Mouse (Mus musculus): ENCODE data around the gene Rpl3. TPM values are rescaled to one million over a fixed set of nuclear protein-coding genes. Genes with fewer than 3 reads are reported as not detected.

Rpl3 gene
- polyA plus RNA-seq, 1 experiment from 2014 or later, result 601 TPM

DNA sequence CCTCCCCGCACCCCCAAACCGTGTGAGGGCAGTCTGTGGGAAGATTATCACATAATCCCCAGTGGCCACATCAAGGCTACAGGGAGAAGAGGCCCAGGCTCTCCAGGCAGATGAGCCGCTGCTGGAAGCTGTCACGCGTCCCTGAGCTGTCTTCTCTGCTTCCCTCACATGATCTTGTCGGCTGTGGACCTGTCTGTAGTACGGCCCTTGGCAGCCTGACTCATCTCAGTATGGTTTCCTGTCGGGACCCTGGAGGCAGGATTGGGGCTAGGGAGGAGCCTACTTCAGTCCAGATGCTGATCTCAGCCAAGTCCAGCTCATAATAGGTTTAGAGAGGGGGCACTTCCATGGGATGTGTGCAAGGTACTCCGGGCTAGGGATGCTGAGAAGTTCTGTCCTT, 7.1 kb upstream of the Rpl3 start:
- no peak for ATAC-seq (ENCODE audit: insufficient number of reproducible peaks, low FRiP score)
- Histone ChIP-seq H3K4me1 (replicated peaks) (peaks cover 24% of the 10 kb centered on the region), H3K4me3 (no peak overlapping the region), H3K27ac (ENCODE audit: poor library complexity, severe bottlenecking) (no peak overlapping the region), H3K36me3 (no peaks in the 10 kb centered on the region), H3K9ac (no peak overlapping the region), H3K27me3 (replicated peaks) (peaks cover 24% of the 10 kb centered on the region), H3K9me3 (replicated peaks) (no peaks in the 10 kb centered on the region), H3K4me2 (no peak overlapping the region)
- 16% methylated on average over 9 of the region's 9 CpGs for WGBS

GRCm38 (mm10) chr15:80097999-80098461, 6.4 kb upstream of the Rpl3 start:
- peak overlapping the region; percentile 37; the same call in 1 of the 2 replicates for H3K4me2 ChIP-seq
- no peak overlapping the region for H3K4me3 ChIP-seq
- H3K4me1 ChIP-seq (replicated peaks), result peaks cover 24% of the 10 kb centered on the region
- no peaks in the 10 kb centered on the region for H3K36me3 ChIP-seq
- H3K9me3 ChIP-seq (replicated peaks), result no peaks in the 10 kb centered on the region
- H3K9ac ChIP-seq, result no peak overlapping the region
- peaks cover 30% of the 10 kb centered on the region for H3K27me3 ChIP-seq (replicated peaks)
- 23% methylated on average over 8 of the region's 8 CpGs for WGBS
- no peak overlapping the region for H3K27ac ChIP-seq (ENCODE audit: poor library complexity, severe bottlenecking)
- peak; percentile 54; the same call in 1 of the 2 replicates for ATAC-seq (ENCODE audit: insufficient number of reproducible peaks, low FRiP score)

DNA sequence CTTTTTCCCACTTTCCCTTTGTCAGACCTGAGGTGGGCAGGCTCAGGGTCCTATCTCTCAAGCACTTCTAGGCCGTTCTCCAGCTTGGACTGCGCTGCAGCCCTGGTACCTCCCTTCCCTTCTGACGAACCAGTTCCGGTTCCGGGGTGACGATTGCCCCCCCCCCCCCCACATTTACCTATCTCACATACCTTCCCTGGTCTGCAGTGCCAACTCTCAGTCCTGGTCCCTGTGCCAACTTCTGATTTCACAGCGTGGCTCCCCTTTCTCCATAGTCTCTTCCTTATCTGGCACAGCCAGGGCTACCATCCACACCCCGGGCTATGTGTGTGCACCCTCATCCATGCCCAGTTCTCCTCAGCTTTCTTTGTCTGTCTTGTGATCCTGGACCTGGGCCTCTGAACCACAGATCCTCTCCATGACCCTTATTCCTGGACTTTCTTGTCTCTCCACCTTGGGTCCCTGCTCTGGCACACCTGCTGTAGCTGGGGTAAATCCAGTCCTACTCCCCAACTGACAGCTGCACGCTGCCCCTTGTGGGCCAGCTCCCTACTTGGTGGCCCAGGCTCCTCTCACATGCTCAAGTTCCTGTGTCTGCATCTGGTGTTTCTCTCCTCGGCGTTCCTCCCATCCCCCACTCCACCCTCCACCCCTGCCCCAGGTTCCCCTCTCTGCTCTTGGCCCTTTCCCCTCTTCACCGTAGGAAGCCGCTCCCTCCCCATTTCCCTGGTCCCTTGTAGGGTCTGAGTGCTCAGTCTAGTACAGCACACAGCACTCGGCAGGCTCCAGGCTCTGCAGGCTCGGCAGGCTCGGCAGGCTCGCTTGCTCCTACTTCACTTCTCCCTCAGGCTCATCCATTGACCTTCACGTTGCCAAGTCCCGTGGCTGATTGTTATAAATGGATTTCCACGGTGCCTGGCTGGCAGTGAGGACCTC, 5.5 kb upstream of the Rpl3 start:
- H3K9ac ChIP-seq, result no peak overlapping the region
- 17% methylated on average over 16 of the region's 20 CpGs for WGBS
- H3K4me3 ChIP-seq, result no peak overlapping the region
- no peaks in the 10 kb centered on the region for H3K9me3 ChIP-seq (replicated peaks)
- no peaks in the 10 kb centered on the region for H3K36me3 ChIP-seq
- peak; percentile 49 for ATAC-seq (ENCODE audit: insufficient number of reproducible peaks, low FRiP score)
- H3K4me2 ChIP-seq, result peak overlapping the region; percentile 37; the same call in 1 of the 2 replicates
- no peak overlapping the region for H3K27ac ChIP-seq (ENCODE audit: poor library complexity, severe bottlenecking)
- H3K4me1 ChIP-seq (replicated peaks), result peaks cover 24% of the 10 kb centered on the region
- peaks cover 38% of the 10 kb centered on the region for H3K27me3 ChIP-seq (replicated peaks)

DNA sequence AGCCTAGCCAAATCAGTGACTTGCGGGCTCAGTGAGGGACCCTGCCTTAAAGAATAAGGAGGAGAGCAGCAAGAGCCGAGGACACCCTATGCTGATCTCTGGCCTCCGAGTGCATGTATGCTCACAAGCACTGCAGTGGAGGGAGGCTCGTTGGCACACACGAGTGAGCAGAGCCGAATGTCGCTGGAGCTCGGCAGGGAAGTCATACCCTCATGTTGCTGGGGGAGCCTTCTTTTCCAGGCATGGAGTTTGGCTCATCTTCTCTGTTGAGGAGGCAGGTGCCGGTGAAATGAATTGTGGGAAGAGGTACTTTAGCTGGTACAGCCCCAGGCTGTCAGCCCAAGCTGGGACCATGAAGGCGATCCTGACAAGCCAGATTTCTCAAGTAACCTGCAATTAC, 4.7 kb upstream of the Rpl3 start:
- H3K27me3 ChIP-seq (replicated peaks), result peaks cover 47% of the 10 kb centered on the region
- H3K27ac ChIP-seq (ENCODE audit: poor library complexity, severe bottlenecking), result no peak overlapping the region

DNA sequence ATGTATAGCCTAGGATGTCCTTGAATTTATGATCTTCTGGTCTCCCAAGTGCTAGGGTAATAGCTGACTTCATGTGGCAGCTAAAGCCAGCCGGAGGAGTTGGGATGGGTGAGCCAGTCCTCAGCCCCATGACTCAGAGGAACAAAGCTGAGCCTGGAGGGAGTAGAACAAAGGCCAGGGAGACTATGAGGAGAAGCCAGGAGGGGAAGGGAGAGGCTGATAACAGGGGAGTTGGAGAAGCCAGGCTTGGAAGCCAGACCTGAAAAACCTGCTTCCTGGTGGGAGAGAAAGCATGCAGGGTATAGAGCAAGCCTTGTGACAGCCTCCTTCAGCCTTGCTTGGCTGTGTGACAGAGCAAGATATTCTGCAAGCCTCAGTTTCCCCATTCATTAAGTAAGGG, 3.9 kb upstream of the Rpl3 start:
- Histone ChIP-seq H3K36me3 (no peaks in the 10 kb centered on the region), H3K9ac (no peak overlapping the region), H3K27ac (ENCODE audit: poor library complexity, severe bottlenecking) (no peak overlapping the region), H3K9me3 (replicated peaks) (no peaks in the 10 kb centered on the region), H3K4me1 (replicated peaks) (peaks cover 33% of the 10 kb centered on the region), H3K4me3 (no peak overlapping the region), H3K4me2 (no peak overlapping the region), H3K27me3 (replicated peaks) (peaks cover 46% of the 10 kb centered on the region)
- 58% methylated on average over 1 of the region's 1 CpGs for WGBS
- no peak for ATAC-seq (ENCODE audit: insufficient number of reproducible peaks, low FRiP score)

More for the DNA sequence above, 4.7 kb upstream of the Rpl3 start:
- no peak for ATAC-seq (ENCODE audit: insufficient number of reproducible peaks, low FRiP score)
- Histone ChIP-seq H3K4me1 (replicated peaks) (peaks cover 30% of the 10 kb centered on the region), H3K4me2 (no peak overlapping the region), H3K9ac (no peak overlapping the region), H3K36me3 (no peaks in the 10 kb centered on the region), H3K4me3 (no peak overlapping the region), H3K9me3 (replicated peaks) (no peaks in the 10 kb centered on the region)
- 73% methylated on average over 10 of the region's 10 CpGs for WGBS

DNA sequence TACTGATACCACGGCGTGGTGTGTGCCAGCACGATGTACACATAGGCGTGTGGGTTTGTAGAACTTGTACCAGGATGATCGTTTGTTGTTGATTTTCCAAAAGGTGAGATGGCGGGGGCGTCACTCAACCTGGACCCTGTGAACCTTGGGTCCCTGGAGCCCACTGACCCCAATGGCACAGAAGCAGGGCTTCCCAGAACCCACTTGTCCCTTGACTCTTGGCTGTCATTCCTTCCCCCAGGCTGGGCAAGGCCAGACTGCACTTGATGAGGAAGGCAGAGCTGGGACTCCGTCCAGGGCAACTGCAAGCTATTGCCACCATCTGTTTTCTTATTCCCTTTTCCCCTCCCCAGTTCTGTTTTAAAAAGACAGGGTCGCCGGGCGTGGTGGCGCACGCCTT, 2.5 kb upstream of the Rpl3 start:
- ATAC-seq (ENCODE audit: insufficient number of reproducible peaks, low FRiP score), result no peak
- no peak overlapping the region for H3K4me3 ChIP-seq
- 91% methylated on average over 13 of the region's 13 CpGs for WGBS
- no peaks in the 10 kb centered on the region for H3K36me3 ChIP-seq
- H3K9me3 ChIP-seq (replicated peaks), result no peaks in the 10 kb centered on the region
- peaks cover 34% of the 10 kb centered on the region for H3K4me1 ChIP-seq (replicated peaks)
- H3K9ac ChIP-seq, result no peak overlapping the region
- H3K4me2 ChIP-seq, result no peak overlapping the region
- H3K27me3 ChIP-seq (replicated peaks), result peaks cover 43% of the 10 kb centered on the region
- no peak overlapping the region for H3K27ac ChIP-seq (ENCODE audit: poor library complexity, severe bottlenecking)

DNA sequence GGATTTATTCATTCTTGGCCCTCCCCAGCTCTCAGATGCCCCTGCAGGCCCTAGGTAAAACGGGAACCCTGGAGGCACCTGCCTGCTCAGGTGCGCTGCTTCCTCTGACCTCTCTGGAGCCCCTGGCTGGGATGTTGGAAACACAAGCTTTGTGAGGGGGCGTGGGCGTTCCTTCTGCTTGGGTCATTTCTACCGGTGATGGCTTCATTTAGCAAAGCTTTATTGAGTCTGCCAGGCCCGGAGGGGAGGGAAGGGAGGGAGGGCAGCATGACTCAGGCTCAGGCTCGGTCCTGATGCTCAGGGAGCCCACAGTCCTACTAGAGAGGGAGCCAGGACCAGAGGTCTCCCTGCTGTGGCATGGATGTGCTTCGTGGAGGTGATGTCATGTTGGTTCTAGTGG, 931 bp upstream of the Rpl3 start:
- Histone ChIP-seq H3K27me3 (replicated peaks) (peaks cover 45% of the 10 kb centered on the region), H3K4me2 (no peak overlapping the region)
- WGBS, result 22% methylated on average over 8 of the region's 8 CpGs

DNA sequence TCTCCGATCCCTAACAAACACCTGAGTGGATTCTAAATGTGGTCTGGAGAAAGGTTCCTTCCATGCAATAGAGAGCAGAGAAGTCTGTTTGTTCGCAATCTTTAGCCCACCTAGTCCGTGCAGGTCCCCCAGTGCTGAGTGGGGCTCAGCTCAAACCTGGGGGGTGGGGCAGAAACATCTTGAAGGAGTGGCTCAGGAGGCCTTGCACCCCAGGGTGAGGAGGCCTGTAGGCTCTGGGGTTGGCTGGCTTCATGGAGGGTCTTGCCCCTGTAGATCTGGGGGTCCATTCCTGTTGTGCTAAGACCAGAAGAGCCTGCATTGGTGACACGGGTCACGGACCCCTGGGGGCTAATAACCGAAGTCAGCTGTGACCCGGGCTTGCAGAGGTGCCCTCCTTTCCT, 373 bp upstream of the Rpl3 start:
- Histone ChIP-seq H3K4me3 (peak overlapping the region; percentile 82), H3K36me3 (no peaks in the 10 kb centered on the region), H3K9me3 (replicated peaks) (no peaks in the 10 kb centered on the region), H3K9ac (peak overlapping the region; percentile 82; the same call in 1 of the 2 replicates), H3K27me3 (replicated peaks) (peaks cover 45% of the 10 kb centered on the region), H3K27ac (ENCODE audit: poor library complexity, severe bottlenecking) (no peak overlapping the region), H3K4me2 (peak overlapping the region; percentile 96), H3K4me1 (replicated peaks) (peaks cover 13% of the 10 kb centered on the region)
- ATAC-seq (ENCODE audit: insufficient number of reproducible peaks, low FRiP score), result no peak
- WGBS, result 29% methylated on average over 7 of the region's 7 CpGs

More for the DNA sequence above, 931 bp upstream of the Rpl3 start:
- H3K4me1 ChIP-seq (replicated peaks), result peaks cover 19% of the 10 kb centered on the region
- H3K36me3 ChIP-seq, result no peaks in the 10 kb centered on the region
- no peak overlapping the region for H3K27ac ChIP-seq (ENCODE audit: poor library complexity, severe bottlenecking)
- H3K9ac ChIP-seq, result no peak overlapping the region
- ATAC-seq (ENCODE audit: insufficient number of reproducible peaks, low FRiP score), result no peak
- no peak overlapping the region for H3K4me3 ChIP-seq
- H3K9me3 ChIP-seq (replicated peaks), result no peaks in the 10 kb centered on the region

GRCm38 (mm10) chr15:80090741-80091120, 937 bp downstream of the Rpl3 start:
- Histone ChIP-seq H3K4me2 (peak overlapping the region; percentile 96), H3K27me3 (replicated peaks) (peaks cover 38% of the 10 kb centered on the region), H3K9me3 (replicated peaks) (no peaks in the 10 kb centered on the region), H3K4me1 (replicated peaks) (peaks cover 10% of the 10 kb centered on the region; the same call in 1 of the 2 replicates), H3K36me3 (no peaks in the 10 kb centered on the region), H3K27ac (ENCODE audit: poor library complexity, severe bottlenecking) (no peak overlapping the region), H3K4me3 (peak overlapping the region; percentile 82), H3K9ac (peak overlapping the region; percentile 82)
- no peak for ATAC-seq (ENCODE audit: insufficient number of reproducible peaks, low FRiP score)
- WGBS, result 2% methylated on average over 17 of the region's 17 CpGs

DNA sequence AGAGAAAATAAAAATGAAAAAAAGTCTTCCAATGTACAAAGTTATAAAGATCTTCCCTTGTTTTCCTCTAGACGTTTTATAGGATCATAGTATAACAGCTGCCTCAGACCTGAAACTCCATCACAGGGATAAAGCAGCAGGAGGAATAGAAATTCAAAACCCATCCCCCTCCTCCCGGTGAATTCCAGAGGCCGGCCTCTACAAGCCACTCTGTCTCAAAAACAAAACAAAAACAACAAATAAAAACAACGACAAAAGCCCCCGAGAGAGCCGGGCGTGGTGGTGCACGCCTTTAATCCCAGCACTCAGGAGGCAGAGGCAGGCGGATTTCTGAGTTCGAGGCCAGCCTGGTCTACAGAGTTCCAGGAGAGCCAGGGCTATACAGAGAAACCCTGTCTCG, 1.5 kb downstream of the Rpl3 start:
- no peak overlapping the region for H3K4me3 ChIP-seq
- H3K36me3 ChIP-seq, result no peaks in the 10 kb centered on the region
- no peak overlapping the region for H3K9ac ChIP-seq
- H3K4me2 ChIP-seq, result peak overlapping the region; percentile 96; the same call in 1 of the 2 replicates
- H3K27me3 ChIP-seq (replicated peaks), result peaks cover 38% of the 10 kb centered on the region
- H3K27ac ChIP-seq (ENCODE audit: poor library complexity, severe bottlenecking), result no peak overlapping the region
- ATAC-seq (ENCODE audit: insufficient number of reproducible peaks, low FRiP score), result no peak
- H3K4me1 ChIP-seq (replicated peaks), result peaks cover 10% of the 10 kb centered on the region; the same call in 1 of the 2 replicates
- 66% methylated on average over 11 of the region's 11 CpGs for WGBS
- no peaks in the 10 kb centered on the region for H3K9me3 ChIP-seq (replicated peaks)

- Histone ChIP-seq H3K27me3 (replicated peaks) (peaks cover 31% of the 10 kb centered on the region), H3K27ac (ENCODE audit: poor library complexity, severe bottlenecking) (no peak overlapping the region), H3K4me2 (no peak overlapping the region), H3K36me3 (no peaks in the 10 kb centered on the region), H3K4me1 (replicated peaks) (peaks cover 10% of the 10 kb centered on the region; the same call in 1 of the 2 replicates), H3K9me3 (replicated peaks) (no peaks in the 10 kb centered on the region), H3K9ac (no peak overlapping the region), H3K4me3 (no peak overlapping the region)
- no peak for ATAC-seq (ENCODE audit: insufficient number of reproducible peaks, low FRiP score)
- WGBS, result 27% methylated on average over 4 of the region's 4 CpGs
Observed at GRCm38 (mm10) chr15:80088637-80089036, 3.0 kb downstream of the Rpl3 start.

Measured in heart, embryonic 12.5 days (tissue).